Mouse (Mus musculus) E14TG2a.4 (cell line): ENCODE measurements around the gene Olfr750.

ENCODE experiments used
- H3K27me3 ChIP-seq: 2 replicates; pipeline ENCODE4 v1.6.1; 2014; ENCODE audit warnings: low read length, control low read depth; ENCODE audit not compliant: insufficient read depth
- H3K36me3 ChIP-seq: 2 replicates; pipeline ENCODE4 v1.6.1; 2014; ENCODE audit warnings: low read length, control low read depth; ENCODE audit not compliant: insufficient read depth
- H3K4me1 ChIP-seq: replicated peaks from 2 replicates; pipeline ENCODE4 v1.6.1; 2014; ENCODE audit warnings: low read depth, low read length, control low read depth
- H3K4me3 ChIP-seq: replicated peaks from 2 replicates; pipeline ENCODE4 v1.5.1; 2014; ENCODE audit warnings: mild to moderate bottlenecking, low read length
- H3K9me3 ChIP-seq: 2 replicates; pipeline ENCODE4 v1.6.1; 2014; ENCODE audit warnings: low read length, control low read depth
- CTCF ChIP-seq: conservative IDR thresholded peaks from 2 replicates; pipeline ENCODE4 v1.5.1; 2014; ENCODE audit warnings: low read length
- NANOG ChIP-seq: IDR thresholded peaks from 2 replicates; pipeline ENCODE4 v1.6.1; 2014; ENCODE audit warnings: borderline replicate concordance, low read length, mixed read lengths
- POU5F1 ChIP-seq: IDR thresholded peaks from 2 replicates; pipeline ENCODE4 v1.6.1; 2014; ENCODE audit warnings: low read length, borderline replicate concordance

The Olfr750 gene

GRCm38 (mm10) chr14:51026391-51027133 is 47.7 kb downstream of the Olfr750 start:
- Histone ChIP-seq H3K27me3 (no peaks in the 10 kb centered on the region), H3K4me3 (no peak overlapping the region), H3K9me3 (no peaks in the 10 kb centered on the region), H3K4me1 (peaks cover 12% of the 10 kb centered on the region), H3K36me3 (no peaks in the 10 kb centered on the region)
- TF ChIP-seq NANOG (no peak), POU5F1 (no peak), CTCF (peak; percentile 43)

GRCm38 (mm10) chr14:51024820-51025219 is 49.4 kb downstream of the Olfr750 start:
- no peaks in the 10 kb centered on the region for H3K36me3 ChIP-seq
- TF ChIP-seq CTCF (no peak), NANOG (no peak), POU5F1 (no peak)
- H3K27me3 ChIP-seq = no peaks in the 10 kb centered on the region
- H3K4me1 ChIP-seq = peaks cover 23% of the 10 kb centered on the region
- peaks cover 9% of the 10 kb centered on the region for H3K9me3 ChIP-seq
- no peak overlapping the region for H3K4me3 ChIP-seq

- TF ChIP-seq POU5F1 = no peak
- TF ChIP-seq NANOG = no peak
- no peak for TF ChIP-seq CTCF
- Histone ChIP-seq H3K9me3 (peaks cover 14% of the 10 kb centered on the region), H3K36me3 (no peaks in the 10 kb centered on the region), H3K4me3 (no peak overlapping the region), H3K4me1 (peaks cover 23% of the 10 kb centered on the region), H3K27me3 (no peaks in the 10 kb centered on the region)
Measured at GRCm38 (mm10) chr14:51023457-51023856, 50.8 kb downstream of the Olfr750 start.

- peaks cover 18% of the 10 kb centered on the region for H3K4me1 ChIP-seq
- peaks cover 15% of the 10 kb centered on the region for H3K9me3 ChIP-seq
- H3K36me3 ChIP-seq = no peaks in the 10 kb centered on the region
- no peak overlapping the region for H3K4me3 ChIP-seq
- H3K27me3 ChIP-seq = no peaks in the 10 kb centered on the region
- TF ChIP-seq POU5F1 = no peak
- no peak for TF ChIP-seq CTCF
Measured at GRCm38 (mm10) chr14:51017256-51017655, 57.0 kb downstream of the Olfr750 start.
